Mouse (Mus musculus) embryo, embryonic 11 days (tissue): ENCODE measurements around the gene Gm5458.
"Not testable (repeated sequence)": the region's sequence is repeated elsewhere in the genome, so short reads cannot be mapped to it uniquely, and the experiment has no call there.

Experiments
- DNase-seq: peaks from one replicate; pipeline ENCODE4 v3.0.0-alpha.2; 2015

The Gm5458 gene

DNA sequence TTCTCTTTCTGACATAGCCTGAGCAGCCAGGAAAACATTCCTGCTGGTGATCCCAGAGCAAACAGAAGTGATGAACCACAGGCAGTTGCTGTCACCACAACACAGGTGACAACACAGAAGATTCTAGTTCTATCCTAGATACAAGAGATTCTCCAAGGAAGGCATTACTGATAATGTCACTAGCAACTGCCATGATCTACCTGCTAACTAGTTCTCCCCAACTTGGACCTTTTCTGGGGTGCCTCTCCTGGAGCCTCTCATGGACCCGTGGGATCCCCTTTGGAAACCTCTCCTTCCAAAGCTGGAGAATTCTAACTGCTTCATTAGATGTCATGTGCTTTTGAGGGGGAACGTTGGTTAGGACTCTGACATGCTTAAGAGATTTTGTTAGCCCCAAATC is at the start of gene Gm5458:
Gm5458 (minus strand) TSS at position 101 of the 400 bp plus-strand sequence.
- not testable (repeated sequence) for DNase-seq

DNA sequence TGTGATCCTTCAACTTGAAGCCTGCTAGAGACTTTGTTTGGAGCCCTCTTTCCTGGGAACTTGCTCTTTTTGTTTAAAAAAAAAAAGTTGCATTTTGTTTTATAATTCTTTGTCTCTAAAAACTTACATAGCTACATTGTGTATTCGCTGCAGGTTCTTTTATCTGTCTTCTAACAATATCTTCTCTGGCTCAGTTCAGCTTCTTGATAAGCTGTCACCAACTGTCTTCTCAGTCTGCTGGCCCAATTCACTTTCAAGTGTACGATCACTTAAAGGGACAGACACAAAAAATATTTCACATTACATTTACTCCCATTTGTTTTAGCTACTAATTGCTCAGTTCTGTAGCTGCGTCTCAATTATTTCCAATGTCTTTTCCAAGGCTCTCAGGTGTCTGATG is 43.9 kb upstream of the Gm5458 start:
- DNase-seq: no peak

GRCm38 (mm10) chr14:19584804-19585667 is 17.3 kb downstream of the Gm5458 start, which contains the start of gene Gm2237:
Gene Gm2237 (minus strand): TSS chr14:19585135.
- DNase-seq: peak; percentile 22

DNA sequence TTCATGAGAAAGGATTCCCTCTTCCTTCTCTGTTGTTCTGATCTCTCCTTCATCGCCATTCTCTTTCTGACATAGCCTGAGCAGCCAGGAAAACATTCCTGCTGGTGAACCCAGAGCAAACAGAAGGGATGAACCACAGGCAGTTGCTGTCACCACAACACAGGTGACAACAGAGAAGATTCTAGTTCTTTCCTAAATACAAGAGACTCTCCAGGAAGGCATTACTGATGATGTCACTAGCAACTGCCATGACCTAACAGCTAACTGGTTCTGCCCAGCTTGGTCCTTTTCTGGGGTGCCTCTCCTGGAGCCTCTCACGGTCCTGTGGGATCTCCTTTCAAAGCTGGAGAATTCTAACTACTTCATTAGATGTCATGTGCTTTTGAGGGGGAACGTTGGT is 52.5 kb downstream of the Gm5458 start, which contains the start of gene Gm2244:
Gm2244 (minus strand) TSS at position 101 of the 400 bp plus-strand sequence.
- DNase-seq: not testable (repeated sequence)
